Mouse (Mus musculus): Measurements from ENCODE around the gene Nphp1. TPM values are rescaled to one million over a fixed set of nuclear protein-coding genes. Genes with fewer than 3 reads are reported as not detected.

Nphp1 gene
- total RNA-seq (2022): 10 to 100 TPM; 20.6 to 21.7 (median 21.2) TPM

GRCm38 (mm10) chr2:127788440-127789116, at the start of gene Nphp1:
TSS of gene Nphp1 (minus strand) at chr2:127788897.
- peak; percentile 69 to 84 for DNase-seq (ENCODE audit: low spot score in 2 of 2)

GRCm38 (mm10) chr2:127832833-127833190, 44.1 kb upstream of the Nphp1 start:
- DNase-seq (ENCODE audit: low spot score in 2 of 2): no peak

GRCm38 (mm10) chr2:127832103-127832832, 43.6 kb upstream of the Nphp1 start:
- DNase-seq (ENCODE audit: low spot score in 2 of 2): no peak

GRCm38 (mm10) chr2:127831401-127832102, 42.9 kb upstream of the Nphp1 start, which contains the start of gene Bub1:
TSS of gene Bub1 (minus strand) at chr2:127831865.
- DNase-seq (ENCODE audit: low spot score in 2 of 2): peak; percentile 86 to 89

GRCm38 (mm10) chr2:127791919-127792603, 3.4 kb upstream of the Nphp1 start, which contains the start of gene Mtln:
TSS of gene Mtln (minus strand) at chr2:127792488.
- peak; percentile 86 to 89 for DNase-seq (ENCODE audit: low spot score in 2 of 2)

- no peak for DNase-seq (ENCODE audit: low spot score in 2 of 2)
These were observed 1.1 kb upstream of the Nphp1 start for GRCm38 (mm10) chr2:127789651-127790270.

- DNase-seq (ENCODE audit: low spot score in 2 of 2): no peak
These were observed 441 bp upstream of the Nphp1 start for GRCm38 (mm10) chr2:127789138-127789537.

- no peak for DNase-seq (ENCODE audit: low spot score in 2 of 2)
These were observed 1.5 kb downstream of the Nphp1 start for GRCm38 (mm10) chr2:127787226-127787625.

GRCm38 (mm10) chr2:127778451-127778850, 10.2 kb downstream of the Nphp1 start:
- no peak for DNase-seq (ENCODE audit: low spot score in 2 of 2)

GRCm38 (mm10) chr2:127775013-127775412, 13.7 kb downstream of the Nphp1 start:
- no peak for DNase-seq (ENCODE audit: low spot score in 2 of 2)

- DNase-seq (ENCODE audit: low spot score in 2 of 2): no peak
These were observed 14.1 kb downstream of the Nphp1 start for GRCm38 (mm10) chr2:127774578-127774941.

GRCm38 (mm10) chr2:127773938-127774577, 14.6 kb downstream of the Nphp1 start:
- DNase-seq (ENCODE audit: low spot score in 2 of 2): no peak

GRCm38 (mm10) chr2:127761587-127761986, 27.1 kb downstream of the Nphp1 start:
- no peak for DNase-seq (ENCODE audit: low spot score in 2 of 2)

- DNase-seq (ENCODE audit: low spot score in 2 of 2): no peak
These were observed 28.2 kb downstream of the Nphp1 start for GRCm38 (mm10) chr2:127760429-127761000.

GRCm38 (mm10) chr2:127760014-127760413, 28.7 kb downstream of the Nphp1 start:
- DNase-seq (ENCODE audit: low spot score in 2 of 2): no peak

GRCm38 (mm10) chr2:127759157-127759880, 29.4 kb downstream of the Nphp1 start:
- no peak for DNase-seq (ENCODE audit: low spot score in 2 of 2)

GRCm38 (mm10) chr2:127757171-127757570, 31.5 kb downstream of the Nphp1 start:
- DNase-seq (ENCODE audit: low spot score in 2 of 2): peak; percentile 49 to 55

GRCm38 (mm10) chr2:127754113-127754512, 34.6 kb downstream of the Nphp1 start:
- DNase-seq (ENCODE audit: low spot score in 2 of 2): no peak

GRCm38 (mm10) chr2:127751849-127752610, 36.7 kb downstream of the Nphp1 start:
- DNase-seq (ENCODE audit: low spot score in 2 of 2): no peak
